Mouse (Mus musculus): Measurements from ENCODE around the gene Fam135a. TPM values are rescaled to one million over a fixed set of nuclear protein-coding genes. Genes with fewer than 3 reads are reported as not detected.

Fam135a gene
- polyA plus RNA-seq, 1 experiment from 2014 or later: 32.8 TPM

DNA sequence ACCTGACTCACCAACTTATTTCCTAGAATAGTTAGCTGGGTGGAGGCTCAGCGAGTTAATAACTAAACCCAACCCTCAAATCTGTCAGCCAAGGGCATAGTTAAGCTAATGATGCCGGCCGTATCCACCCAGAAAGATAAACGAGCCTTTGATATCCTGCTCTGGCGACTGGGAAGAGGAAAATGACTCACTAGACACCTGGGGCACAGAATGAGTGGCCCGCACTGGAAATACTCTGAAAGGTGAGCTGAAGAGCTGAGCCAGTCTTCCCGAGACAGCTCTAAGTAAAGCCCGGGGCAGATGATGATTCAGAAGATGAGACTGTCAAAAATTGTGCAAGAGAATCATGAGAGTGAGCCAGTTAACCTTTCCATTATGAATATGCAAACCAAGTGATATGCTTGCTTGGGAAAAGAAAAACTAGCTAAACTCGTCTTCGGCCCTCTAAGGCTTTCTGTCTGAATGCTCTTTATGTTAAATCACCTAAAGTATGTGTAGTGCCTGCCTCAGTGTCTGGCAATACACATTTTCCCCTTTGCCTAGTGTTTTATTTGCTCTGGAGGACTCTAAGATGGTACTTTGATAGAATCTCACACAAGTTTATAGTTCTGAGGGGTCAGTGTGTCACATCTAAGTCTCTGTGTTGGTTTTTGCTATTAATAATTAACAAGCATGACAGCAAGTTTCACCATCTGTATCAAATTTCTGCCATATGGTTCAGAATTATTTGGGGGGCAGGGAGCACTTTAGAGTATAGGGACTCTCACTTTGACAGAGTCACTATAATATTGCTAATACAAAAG, 8.0 kb upstream of the Fam135a start:
- DNase-seq (ENCODE audit: low spot score, missing footprints) (peak; percentile 80), ATAC-seq (ENCODE audit: low FRiP score) (no peak)
- H3K9me3 ChIP-seq (ENCODE audit: control insufficient read depth, low read length): no peaks in the 10 kb centered on the region
- H3K36me3 ChIP-seq (ENCODE audit: control insufficient read depth, insufficient read depth, low read length): no peaks in the 10 kb centered on the region
- no peak overlapping the region for H3K4me3 ChIP-seq (ENCODE audit: low read depth, low read length)
- no peak overlapping the region for H3K9ac ChIP-seq (ENCODE audit: low read length)
- H3K4me1 ChIP-seq (ENCODE audit: control insufficient read depth, insufficient read depth, low read length): no peaks in the 10 kb centered on the region
- no peak overlapping the region for H3K27ac ChIP-seq (ENCODE audit: low read depth, low read length)
- no peaks in the 10 kb centered on the region for H3K27me3 ChIP-seq (ENCODE audit: control insufficient read depth, insufficient read depth, low read length)
- 70% methylated on average over 10 of the region's 10 CpGs for WGBS
- H3K4me2 ChIP-seq: no peak overlapping the region

DNA sequence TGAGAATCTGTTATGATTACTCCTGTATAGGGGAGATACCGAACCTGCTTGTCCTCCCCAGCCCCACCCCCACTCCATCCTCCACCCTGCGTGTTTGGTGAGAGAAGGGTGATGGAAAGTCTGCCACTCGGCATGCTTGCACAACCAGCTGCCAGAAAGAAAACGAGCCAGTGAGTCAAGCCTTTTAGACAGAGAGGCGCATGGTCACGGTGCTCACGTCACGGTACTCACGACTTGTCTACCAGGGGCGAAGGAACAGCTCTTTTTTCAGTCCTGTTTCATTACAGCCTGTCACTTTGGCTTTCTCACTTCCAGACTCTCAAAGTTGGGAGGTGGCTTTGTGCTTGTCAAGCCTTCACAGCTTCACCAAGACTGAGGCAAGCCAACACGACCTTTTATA, 7.2 kb upstream of the Fam135a start:
- no peak for DNase-seq (ENCODE audit: low spot score, missing footprints)
- Histone ChIP-seq H3K27ac (ENCODE audit: low read depth, low read length) (no peak overlapping the region), H3K36me3 (ENCODE audit: control insufficient read depth, insufficient read depth, low read length) (no peaks in the 10 kb centered on the region), H3K9ac (ENCODE audit: low read length) (no peak overlapping the region), H3K4me1 (ENCODE audit: control insufficient read depth, insufficient read depth, low read length) (no peaks in the 10 kb centered on the region), H3K27me3 (ENCODE audit: control insufficient read depth, insufficient read depth, low read length) (no peaks in the 10 kb centered on the region), H3K4me3 (ENCODE audit: low read depth, low read length) (no peak overlapping the region), H3K4me2 (no peak overlapping the region), H3K9me3 (ENCODE audit: control insufficient read depth, low read length) (no peaks in the 10 kb centered on the region)
- peak; percentile 86 for ATAC-seq (ENCODE audit: low FRiP score)
- WGBS: 45% methylated on average over 11 of the region's 11 CpGs

DNA sequence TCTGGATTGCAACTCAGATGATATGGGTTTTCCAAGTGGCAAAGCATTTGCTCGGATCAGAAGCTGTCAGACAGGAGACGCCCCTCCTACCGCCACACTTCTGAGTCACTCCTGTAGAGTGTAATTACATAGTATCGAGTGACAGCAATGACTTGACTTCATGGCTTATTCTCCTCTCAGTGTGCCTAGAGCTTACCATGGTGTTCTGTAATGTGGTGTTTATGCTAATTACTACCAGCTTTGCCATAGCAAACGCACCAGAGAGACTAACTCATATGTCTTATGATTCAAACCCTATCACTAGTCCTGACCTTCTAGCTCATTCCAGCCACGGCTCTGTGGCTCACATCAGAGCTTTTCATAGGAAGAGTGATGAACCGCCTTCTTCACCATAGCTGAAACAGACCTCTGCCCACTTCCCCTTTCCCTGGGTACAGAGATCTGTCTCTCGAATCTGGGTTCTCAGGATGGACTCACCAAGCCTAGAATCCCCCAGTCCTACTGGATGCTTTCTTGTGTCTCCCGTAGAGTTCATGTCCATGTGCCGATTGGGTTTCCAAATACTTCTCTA, 2.5 kb upstream of the Fam135a start:
- ATAC-seq (ENCODE audit: low FRiP score): no peak
- no peak for DNase-seq (ENCODE audit: low spot score, missing footprints)
- Histone ChIP-seq H3K9ac (ENCODE audit: low read length) (no peak overlapping the region), H3K27me3 (ENCODE audit: control insufficient read depth, insufficient read depth, low read length) (no peaks in the 10 kb centered on the region), H3K4me1 (ENCODE audit: control insufficient read depth, insufficient read depth, low read length) (0 out of 2 replicates have a peak, but pooled peaks cover 4% of the 10 kb centered on the region), H3K27ac (ENCODE audit: low read depth, low read length) (no peak overlapping the region), H3K36me3 (ENCODE audit: control insufficient read depth, insufficient read depth, low read length) (no peaks in the 10 kb centered on the region), H3K4me2 (no peak overlapping the region), H3K9me3 (ENCODE audit: control insufficient read depth, low read length) (no peaks in the 10 kb centered on the region), H3K4me3 (ENCODE audit: low read depth, low read length) (no peak overlapping the region)
- WGBS: 80% methylated on average over 10 of the region's 10 CpGs

DNA sequence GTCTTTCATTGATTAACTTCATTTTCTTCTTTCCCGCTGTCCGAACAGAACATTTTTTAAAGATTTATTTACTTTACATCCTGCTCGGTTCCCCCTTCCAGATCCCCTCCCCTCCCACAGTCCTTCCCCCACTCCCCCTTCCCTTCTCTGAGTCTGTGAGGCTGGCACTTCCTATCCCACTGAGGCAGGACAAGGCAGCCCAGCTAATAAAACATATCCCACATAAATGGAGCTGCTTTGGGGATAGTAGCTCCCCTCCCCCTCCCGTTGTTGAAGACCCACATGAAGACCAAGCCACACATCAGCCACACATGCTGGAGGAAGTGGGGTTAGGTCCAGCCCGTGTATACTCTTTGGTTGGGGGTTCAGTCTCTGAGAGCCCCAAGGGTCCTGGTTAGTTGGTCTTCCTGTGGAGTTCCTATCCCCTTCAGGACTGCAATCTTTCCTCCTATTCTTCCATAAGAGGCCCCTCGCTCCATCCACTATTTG, 773 bp upstream of the Fam135a start:
- peak overlapping the region; percentile 90 for H3K9ac ChIP-seq (ENCODE audit: low read length)
- no peaks in the 10 kb centered on the region for H3K27me3 ChIP-seq (ENCODE audit: control insufficient read depth, insufficient read depth, low read length)
- 0 out of 2 replicates have a peak, but pooled peaks cover 4% of the 10 kb centered on the region for H3K4me1 ChIP-seq (ENCODE audit: control insufficient read depth, insufficient read depth, low read length)
- H3K27ac ChIP-seq (ENCODE audit: low read depth, low read length): no peak overlapping the region
- DNase-seq (ENCODE audit: low spot score, missing footprints) (no peak), ATAC-seq (ENCODE audit: low FRiP score) (peak; percentile 31)
- H3K4me3 ChIP-seq (ENCODE audit: low read depth, low read length): peak overlapping the region; percentile 90
- peak overlapping the region; percentile 76 for H3K4me2 ChIP-seq
- H3K36me3 ChIP-seq (ENCODE audit: control insufficient read depth, insufficient read depth, low read length): no peaks in the 10 kb centered on the region
- 67% methylated on average over 6 of the region's 6 CpGs for WGBS
- H3K9me3 ChIP-seq (ENCODE audit: control insufficient read depth, low read length): no peaks in the 10 kb centered on the region

DNA sequence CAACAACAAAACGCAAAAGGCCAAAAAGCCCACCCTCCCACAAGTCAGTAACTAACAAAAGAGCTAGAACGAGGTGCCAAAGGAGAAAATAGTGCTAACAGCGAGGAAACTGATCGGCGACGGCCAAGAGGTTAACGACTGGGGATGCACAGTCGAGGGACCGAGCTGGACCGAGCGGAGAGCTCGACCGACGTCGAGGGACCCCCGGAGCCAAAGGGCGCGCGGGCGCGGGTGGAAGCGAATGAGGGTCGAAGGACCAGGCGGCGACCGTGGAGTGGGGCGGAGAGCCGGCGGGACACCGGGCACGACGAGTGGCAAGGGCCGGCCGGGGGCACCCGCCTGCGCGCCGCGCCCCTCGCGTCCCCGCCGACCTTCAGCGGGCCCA, 608 bp downstream of the Fam135a start:
- H3K9me3 ChIP-seq (ENCODE audit: control insufficient read depth, low read length): no peaks in the 10 kb centered on the region
- H3K36me3 ChIP-seq (ENCODE audit: control insufficient read depth, insufficient read depth, low read length): no peaks in the 10 kb centered on the region
- DNase-seq (ENCODE audit: low spot score, missing footprints): peak; percentile 95
- no peaks in the 10 kb centered on the region for H3K27me3 ChIP-seq (ENCODE audit: control insufficient read depth, insufficient read depth, low read length)
- 0 out of 2 replicates have a peak, but pooled peaks cover 4% of the 10 kb centered on the region for H3K4me1 ChIP-seq (ENCODE audit: control insufficient read depth, insufficient read depth, low read length)
- WGBS: 0% methylated on average over 26 of the region's 44 CpGs
- peak; percentile 63; the same call in 1 of the 2 replicates for ATAC-seq (ENCODE audit: low FRiP score)
- peak overlapping the region; percentile 76 for H3K4me2 ChIP-seq
- H3K4me3 ChIP-seq (ENCODE audit: low read depth, low read length): peak overlapping the region; percentile 90
- H3K27ac ChIP-seq (ENCODE audit: low read depth, low read length): peak overlapping the region; percentile 68
- peak overlapping the region; percentile 90 for H3K9ac ChIP-seq (ENCODE audit: low read length)

DNA sequence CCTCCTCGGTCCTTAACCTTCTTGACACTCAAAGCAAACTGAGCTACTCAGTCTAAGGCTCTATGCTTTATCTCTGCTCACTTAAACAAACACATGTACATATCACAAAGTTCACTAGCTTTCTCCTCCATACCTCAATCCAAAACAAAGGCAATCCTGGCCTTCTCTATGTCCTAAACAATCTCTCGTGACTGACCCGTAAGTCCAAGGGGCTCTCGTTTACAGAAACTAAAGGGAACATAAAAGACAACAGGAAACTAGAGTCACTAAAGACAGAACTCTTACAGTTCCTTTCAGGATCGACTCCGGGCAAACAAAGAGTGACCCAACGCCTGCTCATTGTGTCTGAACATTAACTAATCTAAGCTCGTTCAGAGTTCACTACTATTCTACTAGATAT, 2.6 kb downstream of the Fam135a start:
- Histone ChIP-seq H3K4me3 (ENCODE audit: low read depth, low read length) (no peak overlapping the region), H3K9ac (ENCODE audit: low read length) (no peak overlapping the region), H3K9me3 (ENCODE audit: control insufficient read depth, low read length) (no peaks in the 10 kb centered on the region), H3K4me1 (ENCODE audit: control insufficient read depth, insufficient read depth, low read length) (0 out of 2 replicates have a peak, but pooled peaks cover 4% of the 10 kb centered on the region), H3K27ac (ENCODE audit: low read depth, low read length) (no peak overlapping the region), H3K27me3 (ENCODE audit: control insufficient read depth, insufficient read depth, low read length) (no peaks in the 10 kb centered on the region), H3K36me3 (ENCODE audit: control insufficient read depth, insufficient read depth, low read length) (no peaks in the 10 kb centered on the region), H3K4me2 (no peak overlapping the region)
- DNase-seq (ENCODE audit: low spot score, missing footprints) (no peak), ATAC-seq (ENCODE audit: low FRiP score) (no peak)
- WGBS: 72% methylated on average over 8 of the region's 8 CpGs

DNA sequence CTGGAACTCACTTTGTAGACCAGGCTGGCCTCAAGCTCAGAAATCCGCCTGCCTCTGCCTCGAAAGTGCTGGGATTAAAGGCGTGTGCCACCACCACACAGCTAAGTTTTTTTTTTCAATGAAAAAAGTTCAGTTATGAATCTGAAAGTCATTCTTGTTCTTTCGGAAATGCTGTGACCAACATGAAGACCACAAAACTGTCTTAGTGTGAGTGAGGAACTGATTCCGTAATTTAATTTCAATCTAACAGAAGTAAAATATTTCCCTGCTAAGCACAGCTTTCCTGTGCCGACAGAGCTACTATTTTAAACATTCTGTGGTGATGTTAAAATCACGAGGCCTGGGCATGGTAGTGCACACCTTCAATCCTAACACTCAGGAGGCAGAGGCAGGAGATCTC, 7.7 kb downstream of the Fam135a start:
- Histone ChIP-seq H3K27me3 (ENCODE audit: control insufficient read depth, insufficient read depth, low read length) (no peaks in the 10 kb centered on the region), H3K9ac (ENCODE audit: low read length) (no peak overlapping the region), H3K4me3 (ENCODE audit: low read depth, low read length) (no peak overlapping the region), H3K9me3 (ENCODE audit: control insufficient read depth, low read length) (no peaks in the 10 kb centered on the region), H3K4me2 (no peak overlapping the region), H3K36me3 (ENCODE audit: control insufficient read depth, insufficient read depth, low read length) (no peaks in the 10 kb centered on the region), H3K4me1 (ENCODE audit: control insufficient read depth, insufficient read depth, low read length) (no peaks in the 10 kb centered on the region), H3K27ac (ENCODE audit: low read depth, low read length) (no peak overlapping the region)
- no peak for ATAC-seq (ENCODE audit: low FRiP score)
- 95% methylated on average over 7 of the region's 7 CpGs for WGBS
- no peak for DNase-seq (ENCODE audit: low spot score, missing footprints)

DNA sequence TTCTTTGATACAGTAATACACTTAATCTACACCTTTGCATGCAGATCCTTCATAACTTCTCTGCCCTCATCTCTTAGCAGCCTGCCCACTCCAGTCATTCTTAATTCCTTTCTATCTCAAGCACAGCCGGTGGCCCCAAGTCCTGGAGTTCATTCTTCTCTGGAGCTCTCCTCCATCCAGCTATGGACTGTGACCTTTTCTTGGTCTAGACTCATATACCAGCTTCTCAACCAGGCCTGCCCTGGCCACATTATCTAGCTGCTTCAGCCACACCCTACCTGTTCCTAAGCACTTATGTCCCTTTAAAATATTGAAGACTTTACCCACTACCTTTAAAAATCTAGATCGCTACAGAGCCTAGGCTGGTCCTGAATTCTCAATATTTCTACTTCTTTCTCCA, 9.5 kb downstream of the Fam135a start:
- DNase-seq (ENCODE audit: low spot score, missing footprints) (no peak), ATAC-seq (ENCODE audit: low FRiP score) (no peak)
- H3K4me1 ChIP-seq (ENCODE audit: control insufficient read depth, insufficient read depth, low read length): no peaks in the 10 kb centered on the region
- no peak overlapping the region for H3K4me3 ChIP-seq (ENCODE audit: low read depth, low read length)
- H3K9me3 ChIP-seq (ENCODE audit: control insufficient read depth, low read length): no peaks in the 10 kb centered on the region
- H3K4me2 ChIP-seq: no peak overlapping the region
- 93% methylated on average over 2 of the region's 2 CpGs for WGBS
- no peak overlapping the region for H3K9ac ChIP-seq (ENCODE audit: low read length)
- no peak overlapping the region for H3K27ac ChIP-seq (ENCODE audit: low read depth, low read length)
- no peaks in the 10 kb centered on the region for H3K27me3 ChIP-seq (ENCODE audit: control insufficient read depth, insufficient read depth, low read length)
- no peaks in the 10 kb centered on the region for H3K36me3 ChIP-seq (ENCODE audit: control insufficient read depth, insufficient read depth, low read length)

DNA sequence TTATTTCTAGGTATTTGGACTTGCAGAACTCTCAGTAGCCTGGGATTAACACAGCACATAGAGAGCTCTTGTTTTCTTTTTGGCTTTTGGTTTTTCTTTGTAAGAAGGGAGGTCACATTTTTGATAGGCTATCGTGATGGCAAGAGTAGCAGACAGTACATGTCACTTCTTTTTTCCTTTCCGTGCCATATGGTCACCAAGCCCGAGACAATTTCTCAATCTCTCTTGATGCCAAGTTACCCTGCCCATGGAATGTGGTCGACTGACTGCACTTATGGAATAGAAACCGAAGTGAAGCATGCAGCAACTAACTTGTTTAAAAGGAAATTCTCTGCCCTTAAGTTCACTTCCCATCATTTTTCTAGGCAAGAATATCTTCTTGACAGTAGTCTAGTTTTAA, 10.0 kb downstream of the Fam135a start:
- no peaks in the 10 kb centered on the region for H3K36me3 ChIP-seq (ENCODE audit: control insufficient read depth, insufficient read depth, low read length)
- no peak for DNase-seq (ENCODE audit: low spot score, missing footprints)
- WGBS: 83% methylated on average over 5 of the region's 5 CpGs
- H3K4me1 ChIP-seq (ENCODE audit: control insufficient read depth, insufficient read depth, low read length): no peaks in the 10 kb centered on the region
- H3K4me3 ChIP-seq (ENCODE audit: low read depth, low read length): no peak overlapping the region
- no peaks in the 10 kb centered on the region for H3K27me3 ChIP-seq (ENCODE audit: control insufficient read depth, insufficient read depth, low read length)
- H3K27ac ChIP-seq (ENCODE audit: low read depth, low read length): no peak overlapping the region
- no peak overlapping the region for H3K4me2 ChIP-seq
- no peak for ATAC-seq (ENCODE audit: low FRiP score)
- no peak overlapping the region for H3K9ac ChIP-seq (ENCODE audit: low read length)
- no peaks in the 10 kb centered on the region for H3K9me3 ChIP-seq (ENCODE audit: control insufficient read depth, low read length)

Data from midbrain, embryonic 11.5 days (tissue).